Mouse (Mus musculus) heart, postnatal 0 days (tissue): ENCODE data around the gene Gabrb1.

Source experiments
- CTCF ChIP-seq: IDR thresholded peaks from 2 replicates; pipeline ENCODE4 v1.5.1; 2016; ENCODE audit warnings: antibody characterized with exemption, control low read depth, low read depth
- EP300 ChIP-seq: IDR thresholded peaks from 2 replicates; pipeline ENCODE4 v1.6.1; 2016; ENCODE audit warnings: antibody characterized with exemption, low read depth

DNA sequence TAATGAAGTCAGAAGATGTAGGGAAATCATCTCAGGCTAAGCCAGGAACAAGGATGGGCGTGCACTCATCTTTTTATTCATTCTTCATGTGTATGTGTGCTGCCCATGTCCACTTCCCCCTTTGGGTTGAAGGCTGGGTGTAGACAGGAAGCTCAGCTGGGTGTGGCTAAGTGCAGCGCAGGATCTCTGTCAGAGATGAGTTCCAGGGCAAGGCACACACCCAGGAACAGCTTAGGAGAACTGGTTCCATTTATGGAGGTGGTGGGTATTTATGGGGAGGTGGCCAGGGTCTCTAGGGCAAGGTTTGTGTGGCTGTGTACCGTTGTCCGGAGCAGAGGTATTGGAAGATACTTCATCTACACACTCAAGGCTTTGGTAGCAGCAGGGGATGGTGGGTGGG lies 524.9 kb downstream of the Gabrb1 start:
- no peak for TF ChIP-seq CTCF
- TF ChIP-seq EP300 = no peak
